Mouse (Mus musculus) limb, embryonic 14.5 days (tissue): ENCODE data around the gene 1700001C19Rik. TPM values are rescaled to one million over a fixed set of nuclear protein-coding genes. Genes with fewer than 3 reads are reported as not detected.

ENCODE experiments used
- ATAC-seq: fragments of 200-750 bp; cut with Nextera tagmentation; 2 replicates; pipeline ENCODE4 v1.8.0; 2017; ENCODE audit warnings: low read depth, moderate number of reproducible peaks, moderate TSS enrichment; ENCODE audit not compliant: low FRiP score
- DNase-seq: peaks from one replicate; pipeline ENCODE4 v3.0.0-alpha.2; 2015; ENCODE audit warnings: low spot score
- H3K27ac ChIP-seq: fragments of 300-500 bp; sonication (generic); replicated peaks from 2 replicates; pipeline ENCODE4 v1.5.1; 2014; ENCODE audit warnings: low read depth, mild to moderate bottlenecking, low read length, moderate library complexity, mixed read lengths
- H3K27me3 ChIP-seq: fragments of 300-500 bp; sonication (generic); 2 replicates; pipeline ENCODE4 v1.6.1; 2014; ENCODE audit warnings: low read length, mixed read lengths; ENCODE audit not compliant: control insufficient read depth, insufficient read depth
- H3K36me3 ChIP-seq: fragments of 300-500 bp; sonication (generic); 2 replicates; pipeline ENCODE4 v1.6.1; 2014; ENCODE audit warnings: mild to moderate bottlenecking, low read length, moderate library complexity, mixed read lengths; ENCODE audit not compliant: control insufficient read depth, insufficient read depth
- H3K4me1 ChIP-seq: fragments of 300-500 bp; sonication (generic); 2 replicates; pipeline ENCODE4 v1.6.1; 2014; ENCODE audit warnings: antibody characterized with exemption, low read length, mixed read lengths; ENCODE audit not compliant: control insufficient read depth, insufficient read depth
- H3K4me2 ChIP-seq: fragments of 300-500 bp; sonication (generic); replicated peaks from 2 replicates; pipeline ENCODE4 v1.6.1; 2014; ENCODE audit warnings: low read depth, mild to moderate bottlenecking, low read length, moderate library complexity; ENCODE audit not compliant: severe bottlenecking
- H3K4me3 ChIP-seq: fragments of 300-500 bp; sonication (generic); replicated peaks from 2 replicates; pipeline ENCODE4 v1.5.1; 2014; ENCODE audit warnings: low read length
- H3K9ac ChIP-seq: fragments of 300-500 bp; sonication (generic); 2 replicates; pipeline ENCODE4 v1.6.1; 2014; ENCODE audit warnings: mild to moderate bottlenecking, low read depth, low read length, moderate library complexity; ENCODE audit not compliant: severe bottlenecking
- H3K9me3 ChIP-seq: fragments of 300-500 bp; sonication (generic); 2 replicates; pipeline ENCODE4 v1.6.1; 2016; ENCODE audit warnings: low read length; ENCODE audit not compliant: control insufficient read depth
- POLR2A ChIP-seq: fragments of 200-500 bp; IDR thresholded peaks from 2 replicates; pipeline ENCODE4 v1.8.0; 2012; ENCODE audit warnings: inconsistent platforms, mild to moderate bottlenecking, moderate library complexity, borderline replicate concordance; ENCODE audit not compliant: insufficient read depth, insufficient read length; ENCODE audit errors: extremely low read depth
- WGBS: fragments of 180-500 bp; shearing (Covaris S2); extraction: QIAGEN DNeasy Blood & Tissue Kit; methylation state at CpG from one replicate; pipeline ENCODE4 v1.1.7; 2014; 5-methylcytosine and 5-hydroxymethylcytosine counted together
- polyA plus RNA-seq, 2 experiments: library from polyadenylated mRNA; depleted of rRNA in 1 of 2; stranded (reverse) in 1 of 2; unstranded in 1 of 2; fragments of >200 nt; fragmentation: Nextera tagmentation in 1 of 2; extraction: Ambion mirVana in 1 of 2; gene quantifications; 2 replicates each; pipeline versions ENCODE4 v1.2.1 to v1.2.3; 2012 to 2014

1700001C19Rik gene
- polyA plus RNA-seq, 2 experiments, result 0.25 to 0.50 TPM

- Histone ChIP-seq H3K9ac (no peak overlapping the region), H3K27me3 (peaks cover 10% of the 10 kb centered on the region), H3K4me2 (no peak overlapping the region), H3K36me3 (no peaks in the 10 kb centered on the region), H3K27ac (no peak overlapping the region), H3K4me3 (no peak overlapping the region), H3K4me1 (no peaks in the 10 kb centered on the region), H3K9me3 (no peaks in the 10 kb centered on the region)
- DNase-seq, result no peak
- no peak for TF ChIP-seq POLR2A
- no peak for ATAC-seq
- WGBS, result 55% methylated on average over 9 of the region's 9 CpGs
Observed at GRCm38 (mm10) chr17:47462728-47463388, 25.7 kb upstream of the 1700001C19Rik start.

- Histone ChIP-seq H3K9me3 (no peaks in the 10 kb centered on the region), H3K36me3 (no peaks in the 10 kb centered on the region), H3K9ac (no peak overlapping the region), H3K4me3 (no peak overlapping the region), H3K4me2 (no peak overlapping the region), H3K27me3 (peaks cover 4% of the 10 kb centered on the region; the same call in 1 of the 2 replicates), H3K4me1 (no peaks in the 10 kb centered on the region), H3K27ac (no peak overlapping the region)
- ATAC-seq (no peak), DNase-seq (no peak)
- WGBS, result 80% methylated on average over 7 of the region's 7 CpGs
- no peak for TF ChIP-seq POLR2A
Observed at GRCm38 (mm10) chr17:47462209-47462608, 25.0 kb upstream of the 1700001C19Rik start.

DNA sequence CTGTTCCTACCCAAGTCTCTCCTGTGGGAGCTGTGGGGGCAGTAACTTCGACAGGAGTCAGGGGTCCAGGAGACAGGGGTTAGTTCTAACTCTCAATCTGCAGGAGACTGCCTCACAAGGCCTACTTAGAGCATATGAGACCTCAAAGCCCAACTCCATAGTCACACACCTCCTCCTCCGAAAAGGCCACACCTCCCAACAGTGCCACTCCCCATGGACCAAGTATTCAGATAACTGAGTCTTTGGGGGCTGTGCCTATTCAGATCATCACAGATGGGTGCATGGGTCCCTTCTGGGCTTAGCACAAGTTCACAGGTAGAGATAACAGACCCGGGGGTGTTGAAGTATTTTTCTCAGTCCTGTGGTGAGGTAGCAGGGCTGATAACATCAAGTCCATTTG, 24.5 kb upstream of the 1700001C19Rik start:
- Histone ChIP-seq H3K4me1 (no peaks in the 10 kb centered on the region), H3K9ac (no peak overlapping the region), H3K9me3 (no peaks in the 10 kb centered on the region), H3K36me3 (no peaks in the 10 kb centered on the region), H3K27ac (no peak overlapping the region), H3K4me2 (no peak overlapping the region), H3K27me3 (no peaks in the 10 kb centered on the region), H3K4me3 (no peak overlapping the region)
- DNase-seq (no peak), ATAC-seq (no peak)
- no peak for TF ChIP-seq POLR2A
- WGBS, result 67% methylated on average over 3 of the region's 3 CpGs

DNA sequence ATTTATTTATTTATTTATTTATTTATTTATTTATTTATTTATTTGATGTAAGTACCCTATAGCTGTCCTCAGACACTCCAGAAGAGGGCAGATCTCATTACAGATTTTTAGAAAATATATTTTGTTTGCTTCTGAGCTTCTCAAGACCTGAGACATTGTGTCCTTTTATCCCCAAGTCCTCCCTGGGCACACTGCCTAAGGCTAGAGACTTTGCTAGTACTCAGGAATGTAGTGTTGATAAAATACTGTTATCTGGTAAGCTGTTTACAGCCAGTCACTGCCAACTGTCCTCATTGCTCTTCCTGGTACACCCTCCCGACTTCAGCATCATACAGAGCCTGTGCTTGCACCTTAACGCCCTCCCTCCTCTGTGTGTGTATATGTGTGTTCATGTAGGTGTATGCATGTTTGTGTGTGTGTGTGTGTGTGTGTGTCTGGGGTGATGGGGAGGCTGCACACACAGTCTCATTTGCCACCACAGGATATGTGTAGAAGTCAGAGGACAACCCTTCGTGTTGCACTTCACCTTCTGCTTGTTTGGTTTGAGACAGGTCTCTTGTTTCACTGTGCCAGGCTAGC, 22.3 kb upstream of the 1700001C19Rik start:
- ATAC-seq (no peak), DNase-seq (no peak)
- no peak overlapping the region for H3K4me3 ChIP-seq
- H3K4me2 ChIP-seq, result no peak overlapping the region
- no peaks in the 10 kb centered on the region for H3K27me3 ChIP-seq
- no peak for TF ChIP-seq POLR2A
- no peaks in the 10 kb centered on the region for H3K4me1 ChIP-seq
- H3K36me3 ChIP-seq, result no peaks in the 10 kb centered on the region
- no peaks in the 10 kb centered on the region for H3K9me3 ChIP-seq
- no peak overlapping the region for H3K27ac ChIP-seq
- 61% methylated on average over 3 of the region's 3 CpGs for WGBS
- H3K9ac ChIP-seq, result no peak overlapping the region

DNA sequence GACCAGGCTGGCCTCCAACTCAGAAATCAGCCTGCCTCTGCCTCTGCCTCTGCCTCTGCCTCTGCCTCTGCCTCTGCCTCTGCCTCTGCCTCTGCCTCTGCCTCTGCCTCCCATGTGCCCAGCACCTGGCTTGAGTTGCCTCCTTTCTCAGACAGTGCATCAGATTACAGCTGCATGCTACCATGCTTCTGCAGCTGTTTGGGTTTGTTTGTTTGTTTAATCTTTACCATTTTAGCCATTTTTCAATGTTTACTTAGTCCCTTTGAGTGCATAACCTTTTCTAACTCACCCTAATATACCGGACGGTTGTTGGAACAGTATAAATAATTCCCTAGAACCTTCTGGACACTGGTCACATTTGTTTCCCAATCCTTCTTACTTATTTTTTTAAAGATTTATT, 21.8 kb upstream of the 1700001C19Rik start:
- WGBS, result 94% methylated on average over 2 of the region's 2 CpGs
- no peak overlapping the region for H3K27ac ChIP-seq
- H3K9me3 ChIP-seq, result no peaks in the 10 kb centered on the region
- DNase-seq (no peak), ATAC-seq (no peak)
- no peak overlapping the region for H3K9ac ChIP-seq
- no peaks in the 10 kb centered on the region for H3K27me3 ChIP-seq
- no peaks in the 10 kb centered on the region for H3K36me3 ChIP-seq
- no peak overlapping the region for H3K4me2 ChIP-seq
- no peaks in the 10 kb centered on the region for H3K4me1 ChIP-seq
- H3K4me3 ChIP-seq, result no peak overlapping the region
- no peak for TF ChIP-seq POLR2A
